Mouse (Mus musculus): ENCODE measurements around the gene Hat1.
A peak's percentile ranks its signal among the peaks of the same experiment; 100 is the strongest.
"Not testable (repeated sequence)": the region's sequence is repeated elsewhere in the genome, so short reads cannot be mapped to it uniquely, and the experiment has no call there.

Hat1 gene

GRCm38 (mm10) chr2:71388951-71389763 is at the start of gene Hat1:
Hat1 (plus strand) TSS chr2:71388958.
- peak; percentile 94 to 96 for DNase-seq

GRCm38 (mm10) chr2:71340126-71340525 is 48.6 kb upstream of the Hat1 start:
- no peak for DNase-seq

GRCm38 (mm10) chr2:71343884-71344640 is 44.7 kb upstream of the Hat1 start:
- no peak for DNase-seq

GRCm38 (mm10) chr2:71347160-71347559 is 41.6 kb upstream of the Hat1 start:
- DNase-seq = no peak

- no peak for DNase-seq
Observed at GRCm38 (mm10) chr2:71347732-71348490, 40.8 kb upstream of the Hat1 start.

GRCm38 (mm10) chr2:71349511-71349910 is 39.2 kb upstream of the Hat1 start:
- DNase-seq = no peak

- DNase-seq = no peak
Observed at GRCm38 (mm10) chr2:71350181-71350580, 38.6 kb upstream of the Hat1 start.

GRCm38 (mm10) chr2:71350904-71351726 is 37.6 kb upstream of the Hat1 start:
- no peak for DNase-seq

GRCm38 (mm10) chr2:71351727-71351987 is 37.1 kb upstream of the Hat1 start:
- no peak for DNase-seq

GRCm38 (mm10) chr2:71353306-71354054 is 35.3 kb upstream of the Hat1 start:
- DNase-seq = peak; percentile 32 to 34

GRCm38 (mm10) chr2:71354055-71354425 is 34.7 kb upstream of the Hat1 start:
- DNase-seq = no peak

GRCm38 (mm10) chr2:71358347-71358746 is 30.4 kb upstream of the Hat1 start:
- DNase-seq = no peak

GRCm38 (mm10) chr2:71360192-71360591 is 28.6 kb upstream of the Hat1 start:
- DNase-seq = no peak

GRCm38 (mm10) chr2:71366618-71367124 is 22.1 kb upstream of the Hat1 start:
- no peak for DNase-seq

GRCm38 (mm10) chr2:71367125-71367880 is 21.5 kb upstream of the Hat1 start, which contains the start of gene Slc25a12:
Slc25a12 (minus strand) TSS chr2:71367749.
- peak; percentile 76 to 79 for DNase-seq

- no peak for DNase-seq
Observed at GRCm38 (mm10) chr2:71368086-71368485, 20.7 kb upstream of the Hat1 start.

GRCm38 (mm10) chr2:71371790-71372189 is 17.0 kb upstream of the Hat1 start:
- DNase-seq = no peak

- DNase-seq = not testable (repeated sequence)
Observed at GRCm38 (mm10) chr2:71372261-71372660, 16.5 kb upstream of the Hat1 start.

- no peak for DNase-seq
Observed at GRCm38 (mm10) chr2:71374275-71375155, 14.2 kb upstream of the Hat1 start.

- DNase-seq = no peak
Observed at GRCm38 (mm10) chr2:71376433-71376906, 12.3 kb upstream of the Hat1 start.
